Mouse (Mus musculus): ENCODE data around the gene Wipf1. TPM values are rescaled to one million over a fixed set of nuclear protein-coding genes. Genes with fewer than 3 reads are reported as not detected.

Wipf1 gene
- polyA plus RNA-seq, 1 experiment from 2014 or later: 10.3 TPM

GRCm38 (mm10) chr2:73490466-73490865 lies 39.1 kb downstream of the Wipf1 start:
- Histone ChIP-seq H3K4me3 (ENCODE audit: low read depth, low read length) (no peak overlapping the region), H3K4me1 (replicated peaks; ENCODE audit: control insufficient read depth, insufficient read depth, low read length) (peaks cover 8% of the 10 kb centered on the region), H3K9me3 (ENCODE audit: control insufficient read depth) (no peaks in the 10 kb centered on the region), H3K27ac (ENCODE audit: low read depth, low read length) (no peak overlapping the region), H3K4me2 (replicated peaks; ENCODE audit: low read depth) (no peak overlapping the region), H3K36me3 (ENCODE audit: control insufficient read depth, insufficient read depth) (no peaks in the 10 kb centered on the region), H3K27me3 (replicated peaks; ENCODE audit: control insufficient read depth, insufficient read depth, low read length) (no peaks in the 10 kb centered on the region), H3K9ac (ENCODE audit: low read depth, low read length) (no peak overlapping the region)
- no peak for TF ChIP-seq CTCF (IDR thresholded peaks at IDR 0.05; ENCODE audit: low read depth)
- WGBS: 52% methylated on average over 1 of the region's 1 CpGs
- no peak for ATAC-seq

GRCm38 (mm10) chr2:73486120-73486601 lies 43.4 kb downstream of the Wipf1 start:
- H3K9ac ChIP-seq (ENCODE audit: low read depth, low read length): no peak overlapping the region
- TF ChIP-seq CTCF (IDR thresholded peaks at IDR 0.05; ENCODE audit: low read depth): no peak
- H3K27ac ChIP-seq (ENCODE audit: low read depth, low read length): no peak overlapping the region
- H3K4me3 ChIP-seq (ENCODE audit: low read depth, low read length): peak overlapping the region; percentile 0; the same call in 1 of the 2 replicates
- no peaks in the 10 kb centered on the region for H3K9me3 ChIP-seq (ENCODE audit: control insufficient read depth)
- no peaks in the 10 kb centered on the region for H3K27me3 ChIP-seq (replicated peaks; ENCODE audit: control insufficient read depth, insufficient read depth, low read length)
- no peak overlapping the region; the same call in 1 of the 2 replicates for H3K4me2 ChIP-seq (replicated peaks; ENCODE audit: low read depth)
- no peaks in the 10 kb centered on the region for H3K4me1 ChIP-seq (replicated peaks; ENCODE audit: control insufficient read depth, insufficient read depth, low read length)
- WGBS: 63% methylated on average over 8 of the region's 8 CpGs
- ATAC-seq: 0 out of 2 replicates have a peak, but pooled peaks have one; percentile 44
- no peaks in the 10 kb centered on the region for H3K36me3 ChIP-seq (ENCODE audit: control insufficient read depth, insufficient read depth)

- Histone ChIP-seq H3K9ac (ENCODE audit: low read depth, low read length) (no peak overlapping the region), H3K27me3 (replicated peaks; ENCODE audit: control insufficient read depth, insufficient read depth, low read length) (no peaks in the 10 kb centered on the region), H3K4me2 (replicated peaks; ENCODE audit: low read depth) (peak overlapping the region; percentile 54), H3K4me1 (replicated peaks; ENCODE audit: control insufficient read depth, insufficient read depth, low read length) (no peaks in the 10 kb centered on the region), H3K27ac (ENCODE audit: low read depth, low read length) (peak overlapping the region; percentile 77), H3K9me3 (ENCODE audit: control insufficient read depth) (no peaks in the 10 kb centered on the region), H3K36me3 (ENCODE audit: control insufficient read depth, insufficient read depth) (no peaks in the 10 kb centered on the region), H3K4me3 (ENCODE audit: low read depth, low read length) (peak overlapping the region; percentile 22)
- ATAC-seq: peak; percentile 53
- no peak for TF ChIP-seq CTCF (IDR thresholded peaks at IDR 0.05; ENCODE audit: low read depth)
- WGBS: 41% methylated on average over 26 of the region's 26 CpGs
Observed at GRCm38 (mm10) chr2:73485236-73486119, 44.1 kb downstream of the Wipf1 start.

- no peaks in the 10 kb centered on the region for H3K27me3 ChIP-seq (replicated peaks; ENCODE audit: control insufficient read depth, insufficient read depth, low read length)
- no peak for TF ChIP-seq CTCF (IDR thresholded peaks at IDR 0.05; ENCODE audit: low read depth)
- H3K9me3 ChIP-seq (ENCODE audit: control insufficient read depth): no peaks in the 10 kb centered on the region
- no peaks in the 10 kb centered on the region for H3K4me1 ChIP-seq (replicated peaks; ENCODE audit: control insufficient read depth, insufficient read depth, low read length)
- H3K4me2 ChIP-seq (replicated peaks; ENCODE audit: low read depth): peak overlapping the region; percentile 54
- peak overlapping the region; percentile 77 for H3K27ac ChIP-seq (ENCODE audit: low read depth, low read length)
- no peak overlapping the region for H3K9ac ChIP-seq (ENCODE audit: low read depth, low read length)
- no peak for ATAC-seq
- H3K4me3 ChIP-seq (ENCODE audit: low read depth, low read length): peak overlapping the region; percentile 22; the same call in 1 of the 2 replicates
- 53% methylated on average over 15 of the region's 15 CpGs for WGBS
- no peaks in the 10 kb centered on the region for H3K36me3 ChIP-seq (ENCODE audit: control insufficient read depth, insufficient read depth)
Observed at GRCm38 (mm10) chr2:73484561-73485235, 44.8 kb downstream of the Wipf1 start.

- peak; percentile 44 for TF ChIP-seq CTCF (IDR thresholded peaks at IDR 0.05; ENCODE audit: low read depth)
- Histone ChIP-seq H3K4me2 (replicated peaks; ENCODE audit: low read depth) (no peak overlapping the region), H3K36me3 (ENCODE audit: control insufficient read depth, insufficient read depth) (no peaks in the 10 kb centered on the region), H3K9ac (ENCODE audit: low read depth, low read length) (no peak overlapping the region), H3K4me1 (replicated peaks; ENCODE audit: control insufficient read depth, insufficient read depth, low read length) (no peaks in the 10 kb centered on the region), H3K4me3 (ENCODE audit: low read depth, low read length) (no peak overlapping the region), H3K27ac (ENCODE audit: low read depth, low read length) (no peak overlapping the region), H3K27me3 (replicated peaks; ENCODE audit: control insufficient read depth, insufficient read depth, low read length) (no peaks in the 10 kb centered on the region), H3K9me3 (ENCODE audit: control insufficient read depth) (no peaks in the 10 kb centered on the region)
- ATAC-seq: no peak
- 93% methylated on average over 6 of the region's 6 CpGs for WGBS
Observed at GRCm38 (mm10) chr2:73478805-73479204, 50.7 kb downstream of the Wipf1 start.

- Histone ChIP-seq H3K36me3 (ENCODE audit: control insufficient read depth, insufficient read depth) (no peaks in the 10 kb centered on the region), H3K9ac (ENCODE audit: low read depth, low read length) (no peak overlapping the region), H3K27ac (ENCODE audit: low read depth, low read length) (no peak overlapping the region), H3K9me3 (ENCODE audit: control insufficient read depth) (no peaks in the 10 kb centered on the region), H3K4me3 (ENCODE audit: low read depth, low read length) (no peak overlapping the region), H3K4me1 (replicated peaks; ENCODE audit: control insufficient read depth, insufficient read depth, low read length) (no peaks in the 10 kb centered on the region), H3K4me2 (replicated peaks; ENCODE audit: low read depth) (no peak overlapping the region), H3K27me3 (replicated peaks; ENCODE audit: control insufficient read depth, insufficient read depth, low read length) (no peaks in the 10 kb centered on the region)
- WGBS: 83% methylated on average over 7 of the region's 7 CpGs
- TF ChIP-seq CTCF (IDR thresholded peaks at IDR 0.05; ENCODE audit: low read depth): no peak
- ATAC-seq: no peak
Observed at GRCm38 (mm10) chr2:73477501-73477900, 52.0 kb downstream of the Wipf1 start.
